ENCODE assay signal across 15 mouse cellular contexts in genomic region chr17:84118781-84119180, GRCm38 (mm10).
DNase-seq lines count a peak whose midpoint lies in the region; ATAC-seq and TF ChIP-seq lines count a peak whose summit lies in the region.
"Had no signal": no experiment of that assay in that cellular context is flagged by ENCODE, and none has a peak within 500 bp of the region (broad histone marks: within the 10 kb centered on the region; RNA-seq: fewer than 3 reads in every experiment).

No protein-coding gene starts in this region.

- no peak for TF ChIP-seq POLR2A in thymus, adult 2 months (IDR thresholded peaks at IDR 0.05; ENCODE audit: control insufficient read depth, extremely low read depth, insufficient read depth, low read length, poor library complexity)

- H3K27me3 ChIP-seq in hindbrain, embryonic 10.5 days (ENCODE audit: insufficient read depth, poor library complexity, severe bottlenecking): no peaks in the 10 kb centered on the region
- no peaks in the 10 kb centered on the region for H3K27me3 ChIP-seq in hindbrain, postnatal 0 days (ENCODE audit: insufficient read depth, low read length)
- no peaks in the 10 kb centered on the region for H3K27me3 ChIP-seq in thymus, adult 2 months (ENCODE audit: control insufficient read depth, insufficient read depth, low read length)
- peaks cover 4% of the 10 kb centered on the region; the same call in 1 of the 2 replicates for H3K27me3 ChIP-seq in limb, embryonic 10.5 days (ENCODE audit: low read depth, poor library complexity, severe bottlenecking)
- no peaks in the 10 kb centered on the region for H3K27me3 ChIP-seq in stomach, embryonic 16.5 days (ENCODE audit: control insufficient read depth, insufficient read depth, low read length)
- H3K27me3 ChIP-seq: lung, embryonic 15.5 days; midbrain, embryonic 13.5 days; neural tube, embryonic 12.5 days had no signal

- no peak overlapping the region for H3K9ac ChIP-seq in hindbrain, postnatal 0 days (replicated peaks; ENCODE audit: low read length)
- H3K9ac ChIP-seq in stomach, embryonic 16.5 days (ENCODE audit: low read length): 0 out of 2 replicates have a peak overlapping the region, but pooled peaks have one; percentile 43
- H3K9ac ChIP-seq: lung, embryonic 15.5 days; midbrain, embryonic 13.5 days; neural tube, embryonic 12.5 days had no signal

- H3K4me2 ChIP-seq in hindbrain, postnatal 0 days (ENCODE audit: low read depth, low read length): no peak overlapping the region
- H3K4me2 ChIP-seq in stomach, embryonic 16.5 days (ENCODE audit: low read depth, low read length): no peak overlapping the region
- H3K4me2 ChIP-seq: lung, embryonic 15.5 days; midbrain, embryonic 13.5 days; neural tube, embryonic 12.5 days had no signal

- TF ChIP-seq CTCF in hindbrain, postnatal 0 days (IDR thresholded peaks at IDR 0.05; ENCODE audit: low read depth): no peak
- no peak for TF ChIP-seq CTCF in thymus, adult 2 months (IDR thresholded peaks at IDR 0.05; ENCODE audit: borderline replicate concordance, control insufficient read depth, extremely low read depth, insufficient read depth, low read length, poor library complexity)

- no peak for ATAC-seq in hindbrain, postnatal 0 days
- ATAC-seq in stomach, embryonic 16.5 days (ENCODE audit: insufficient read depth, low FRiP score): no peak

- no peak overlapping the region for H3K4me3 ChIP-seq in hindbrain, embryonic 10.5 days
- no peak overlapping the region for H3K4me3 ChIP-seq in hindbrain, postnatal 0 days (ENCODE audit: low read length)
- H3K4me3 ChIP-seq in thymus, adult 2 months (ENCODE audit: control insufficient read depth, insufficient read depth, low read length): no peak overlapping the region
- H3K4me3 ChIP-seq in limb, embryonic 10.5 days: no peak overlapping the region
- H3K4me3 ChIP-seq in stomach, embryonic 16.5 days (replicated peaks; ENCODE audit: low read length): no peak overlapping the region
- H3K4me3 ChIP-seq: lung, embryonic 15.5 days; midbrain, embryonic 13.5 days; neural tube, embryonic 12.5 days had no signal

- 28% methylated on average over 1 of the region's 1 CpGs for WGBS in hindbrain, embryonic 10.5 days
- 40% methylated on average over 1 of the region's 1 CpGs for WGBS in hindbrain, postnatal 0 days
- 14% methylated on average over 1 of the region's 1 CpGs for WGBS in thymus, adult 2 months
- whole genome bisulfite sequencing in limb, embryonic 10.5 days: 32% methylated on average over 1 of the region's 1 CpGs
- WGBS in stomach, embryonic 16.5 days: 60% methylated on average over 1 of the region's 1 CpGs

- peaks cover 55% of the 10 kb centered on the region for H3K4me1 ChIP-seq in hindbrain, embryonic 10.5 days (replicated peaks)
- no peaks in the 10 kb centered on the region for H3K4me1 ChIP-seq in hindbrain, postnatal 0 days (ENCODE audit: insufficient read depth, low read length)
- H3K4me1 ChIP-seq in thymus, adult 2 months (replicated peaks; ENCODE audit: control insufficient read depth, insufficient read depth, low read length): peaks cover 77% of the 10 kb centered on the region
- H3K4me1 ChIP-seq in limb, embryonic 10.5 days: peaks cover 59% of the 10 kb centered on the region
- H3K4me1 ChIP-seq in stomach, embryonic 16.5 days (ENCODE audit: control insufficient read depth, insufficient read depth, low read length): peaks cover 15% of the 10 kb centered on the region; the same call in 1 of the 2 replicates
- H3K4me1 ChIP-seq: midbrain, embryonic 13.5 days had no signal

- H3K27ac ChIP-seq in hindbrain, embryonic 10.5 days: peak overlapping the region; percentile 72
- no peak overlapping the region for H3K27ac ChIP-seq in hindbrain, postnatal 0 days
- H3K27ac ChIP-seq in thymus, adult 2 months (ENCODE audit: control insufficient read depth, insufficient read depth, low read length): peak overlapping the region; percentile 69
- H3K27ac ChIP-seq in limb, embryonic 10.5 days: peak overlapping the region; percentile 56; the same call in 1 of the 2 replicates
- H3K27ac ChIP-seq in stomach, embryonic 16.5 days (ENCODE audit: low read length): peak overlapping the region; percentile 39
- H3K27ac ChIP-seq: lung, embryonic 15.5 days; midbrain, embryonic 13.5 days; neural tube, embryonic 12.5 days had no signal

- DNase-seq in hindbrain, embryonic 10.5 days (ENCODE audit: low spot score): no peak
- no peak for DNase-seq in hindbrain, postnatal 0 days (ENCODE audit: low spot score)
- DNase-seq in thymus, adult 2 months: no peak
- DNase-seq in thymus, postnatal 10 days (ENCODE audit: low spot score in 2 of 2): no peak
- DNase-seq in limb, embryonic 10.5 days (ENCODE audit: low spot score): no peak
- DNase-seq in layer of hippocampus, adult 9-11 months: no peak
- no peak for DNase-seq in T-cell, adult 2 months (ENCODE audit: low spot score)
- DNase-seq: cerebellum, adult 9-11 months; gastrocnemius, postnatal 10 days; kidney, postnatal 14 days; right cerebral cortex, adult 18-20 months had no signal

- H3K36me3 ChIP-seq in hindbrain, embryonic 10.5 days: no peaks in the 10 kb centered on the region
- H3K36me3 ChIP-seq in hindbrain, postnatal 0 days (ENCODE audit: insufficient read depth, low read length): no peaks in the 10 kb centered on the region
- H3K36me3 ChIP-seq in thymus, adult 2 months (ENCODE audit: control insufficient read depth, insufficient read depth, low read length): no peaks in the 10 kb centered on the region
- H3K36me3 ChIP-seq in limb, embryonic 10.5 days: no peaks in the 10 kb centered on the region
- no peaks in the 10 kb centered on the region for H3K36me3 ChIP-seq in stomach, embryonic 16.5 days (ENCODE audit: control insufficient read depth, insufficient read depth, low read length)
- H3K36me3 ChIP-seq: lung, embryonic 15.5 days; midbrain, embryonic 13.5 days; neural tube, embryonic 12.5 days had no signal

- no peaks in the 10 kb centered on the region for H3K9me3 ChIP-seq in hindbrain, embryonic 10.5 days
- H3K9me3 ChIP-seq in hindbrain, postnatal 0 days (ENCODE audit: low read length): no peaks in the 10 kb centered on the region
- no peaks in the 10 kb centered on the region for H3K9me3 ChIP-seq in limb, embryonic 10.5 days (replicated peaks)
- H3K9me3 ChIP-seq in stomach, embryonic 16.5 days (replicated peaks; ENCODE audit: control insufficient read depth, low read length): no peaks in the 10 kb centered on the region
- H3K9me3 ChIP-seq: lung, embryonic 15.5 days; midbrain, embryonic 13.5 days; neural tube, embryonic 12.5 days had no signal
